Mouse (Mus musculus): ENCODE measurements around the gene Olfr370.
"Not testable (repeated sequence)": the region's sequence is repeated elsewhere in the genome, so short reads cannot be mapped to it uniquely, and the experiment has no call there.

Olfr370 gene

GRCm38 (mm10) chr8:83535736-83536135 lies at the start of gene Olfr370:
TSS of gene Olfr370 (plus strand) at chr8:83535780.
- DNase-seq: no peak

GRCm38 (mm10) chr8:83511696-83512095 lies 23.9 kb upstream of the Olfr370 start:
- DNase-seq: no peak

- DNase-seq: no peak
These were observed 15.1 kb upstream of the Olfr370 start for GRCm38 (mm10) chr8:83520432-83520831.

GRCm38 (mm10) chr8:83520907-83521306 lies 14.7 kb upstream of the Olfr370 start:
- DNase-seq: not testable (repeated sequence)

- no peak for DNase-seq
These were observed 14.3 kb upstream of the Olfr370 start for GRCm38 (mm10) chr8:83521310-83521709.

GRCm38 (mm10) chr8:83534802-83535201 lies 778 bp upstream of the Olfr370 start:
- DNase-seq: no peak

- DNase-seq: no peak
These were observed 27.1 kb downstream of the Olfr370 start for GRCm38 (mm10) chr8:83562669-83563068.

GRCm38 (mm10) chr8:83563246-83563645 lies 27.7 kb downstream of the Olfr370 start:
- DNase-seq: no peak

GRCm38 (mm10) chr8:83565731-83566375 lies 30.3 kb downstream of the Olfr370 start:
- peak; percentile 16 for DNase-seq

- DNase-seq: peak; percentile 95
These were observed 31.2 kb downstream of the Olfr370 start, which contains the start of gene Ndufb7 for GRCm38 (mm10) chr8:83566469-83567395. TSS of gene Ndufb7 (plus strand) at chr8:83566671.

- DNase-seq: no peak
These were observed 32.1 kb downstream of the Olfr370 start for GRCm38 (mm10) chr8:83567668-83568067.

GRCm38 (mm10) chr8:83568128-83568527 lies 32.5 kb downstream of the Olfr370 start:
- no peak for DNase-seq

GRCm38 (mm10) chr8:83568755-83569154 lies 33.2 kb downstream of the Olfr370 start:
- no peak for DNase-seq

GRCm38 (mm10) chr8:83569165-83569564 lies 33.6 kb downstream of the Olfr370 start:
- no peak for DNase-seq

GRCm38 (mm10) chr8:83570272-83571000 lies 34.9 kb downstream of the Olfr370 start:
- DNase-seq: no peak

- DNase-seq: not testable (repeated sequence)
These were observed 35.4 kb downstream of the Olfr370 start for GRCm38 (mm10) chr8:83571001-83571340.

- DNase-seq: no peak
These were observed 36.2 kb downstream of the Olfr370 start for GRCm38 (mm10) chr8:83571791-83572190.

- DNase-seq: no peak
These were observed 36.7 kb downstream of the Olfr370 start for GRCm38 (mm10) chr8:83572246-83572812.

GRCm38 (mm10) chr8:83573140-83573875 lies 37.7 kb downstream of the Olfr370 start:
- peak; percentile 4 for DNase-seq

GRCm38 (mm10) chr8:83574631-83575315 lies 39.2 kb downstream of the Olfr370 start:
- DNase-seq: no peak
